Mouse (Mus musculus): ENCODE data around the gene Gm3259. TPM values are rescaled to one million over a fixed set of nuclear protein-coding genes. Genes with fewer than 3 reads are reported as not detected.

Gene Gm3259
- not detected in 2 replicates for polyA plus RNA-seq (2015; fragmentation: Nextera tagmentation; extraction: Ambion mirVana)

GRCm38 (mm10) chr5:95305611-95306010, at the start of gene Gm3259:
Gene Gm3259, plus strand, starts transcription at chr5:95305911.

DNA sequence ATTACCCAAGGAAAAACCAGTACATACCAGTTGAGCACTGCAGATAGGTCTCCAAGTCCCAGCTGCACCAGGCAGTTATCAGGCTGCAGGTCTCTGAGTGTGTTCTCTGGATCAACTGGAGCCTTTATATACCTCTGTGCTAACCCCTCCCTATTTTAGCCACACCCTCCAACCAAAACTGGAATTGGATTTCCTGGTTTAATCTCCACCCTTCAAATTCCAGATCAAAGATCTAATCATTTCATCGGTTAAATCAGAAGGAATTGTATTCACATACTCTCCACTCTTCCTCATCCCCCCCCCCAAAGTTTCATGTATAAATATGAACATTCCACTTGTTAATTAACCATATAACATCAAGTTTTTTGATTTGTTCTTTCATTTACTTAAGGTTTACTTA, 33.0 kb upstream of the Gm3259 start, which contains the start of gene Gm10424:
Gm10424 (minus strand) TSS at position 101 of the 400 bp plus-strand sequence.

Other genes with a start within 250 kb of the Gm3259 start
- not detected in 2 replicates for gene Gm7942, start 199.0 kb upstream of the Gm3259 start, polyA plus RNA-seq (2015; fragmentation: Nextera tagmentation; extraction: Ambion mirVana)
- gene Gm16513, start 123.3 kb upstream of the Gm3259 start, polyA plus RNA-seq (2015; fragmentation: Nextera tagmentation; extraction: Ambion mirVana) = not detected in 2 replicates
- not detected in 2 replicates for gene Gm10424, start 33.1 kb upstream of the Gm3259 start, polyA plus RNA-seq (2015; fragmentation: Nextera tagmentation; extraction: Ambion mirVana)
- gene D5Ertd577e, start 150.9 kb downstream of the Gm3259 start, polyA plus RNA-seq (2015; fragmentation: Nextera tagmentation; extraction: Ambion mirVana) = not detected in 2 replicates
- not detected in 2 replicates for gene Gm3286, start 204.8 kb downstream of the Gm3259 start, polyA plus RNA-seq (2015; fragmentation: Nextera tagmentation; extraction: Ambion mirVana)